Mouse (Mus musculus): ENCODE measurements around the gene Slc26a3.

DNA sequence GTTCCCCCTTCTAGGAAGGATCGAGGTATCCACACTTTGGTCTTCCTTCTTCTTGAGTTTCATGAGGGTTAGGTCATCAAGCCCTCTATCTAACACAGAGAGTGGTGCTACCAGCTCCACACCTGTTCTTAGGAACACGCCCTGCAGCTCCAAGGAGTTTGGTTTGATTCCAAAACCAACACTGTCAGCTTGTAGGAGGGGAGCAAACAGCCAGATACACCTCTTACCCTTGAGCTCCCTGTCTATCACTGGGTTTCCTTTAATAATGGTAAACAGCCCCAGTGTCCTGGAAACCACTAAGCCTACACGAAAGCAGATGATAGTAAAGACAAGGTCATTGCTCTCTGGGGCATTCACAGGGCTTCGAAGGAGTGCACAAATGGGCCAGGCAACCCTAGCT lies 67.8 kb downstream of the Slc26a3 start:
- TF ChIP-seq CTCF (IDR thresholded peaks at IDR 0.05; ENCODE audit: low read depth, low read length) (no peak), POLR2A (IDR thresholded peaks at IDR 0.05; ENCODE audit: extremely low read depth, insufficient read depth, low read length) (no peak)

Measured in liver, adult 2 months (tissue).